Mouse (Mus musculus) lung, postnatal 0 days (tissue): Measurements from ENCODE around the gene Hoxc6. TPM values are rescaled to one million over a fixed set of nuclear protein-coding genes. Genes with fewer than 3 reads are reported as not detected.

Source experiments
- ATAC-seq: fragments of 200-750 bp; cut with Nextera tagmentation; 2 replicates; pipeline ENCODE4 v1.8.0; 2017; ENCODE audit warnings: moderate library complexity
- DNase-seq: peaks from one replicate; pipeline ENCODE4 v3.0.0-alpha.2; 2016; ENCODE audit warnings: low spot score
- H3K27ac ChIP-seq: fragments of 300-500 bp; sonication (generic); 2 replicates; pipeline ENCODE4 v1.5.1; 2014; ENCODE audit warnings: antibody characterized with exemption, mild to moderate bottlenecking, low read length, mixed read lengths
- H3K27me3 ChIP-seq: fragments of 300-500 bp; sonication (generic); replicated peaks from 2 replicates; pipeline ENCODE4 v1.6.1; 2014; ENCODE audit warnings: low read length, mixed read lengths; ENCODE audit not compliant: insufficient read depth
- H3K36me3 ChIP-seq: fragments of 300-500 bp; sonication (generic); 2 replicates; pipeline ENCODE4 v1.6.1; 2014; ENCODE audit warnings: low read length, mixed read lengths; ENCODE audit not compliant: insufficient read depth
- H3K4me1 ChIP-seq: fragments of 300-500 bp; sonication (generic); 2 replicates; pipeline ENCODE4 v1.6.1; 2014; ENCODE audit warnings: antibody characterized with exemption, low read depth, low read length, mixed read lengths; ENCODE audit not compliant: insufficient read depth
- H3K4me2 ChIP-seq: fragments of 300-500 bp; sonication (generic); replicated peaks from 2 replicates; pipeline ENCODE4 v1.6.1; 2014; ENCODE audit warnings: low read depth, mild to moderate bottlenecking, low read length, moderate library complexity, mixed read lengths
- H3K4me3 ChIP-seq: fragments of 300-500 bp; sonication (generic); 2 replicates; pipeline ENCODE4 v1.5.1; 2014; ENCODE audit warnings: low read depth, low read length
- H3K9ac ChIP-seq: fragments of 300-500 bp; sonication (generic); replicated peaks from 2 replicates; pipeline ENCODE4 v1.6.1; 2014; ENCODE audit warnings: low read depth, mild to moderate bottlenecking
- H3K9me3 ChIP-seq: fragments of 300-500 bp; sonication (generic); 2 replicates; pipeline ENCODE4 v1.6.1; 2016; ENCODE audit warnings: low read length, mixed read lengths
- CTCF ChIP-seq: IDR thresholded peaks from 2 replicates; pipeline ENCODE4 v1.5.1; 2016; ENCODE audit warnings: antibody characterized with exemption, mild to moderate bottlenecking
- EP300 ChIP-seq: IDR thresholded peaks from 2 replicates; pipeline ENCODE4 v1.6.1; 2016; ENCODE audit warnings: antibody characterized with exemption, mild to moderate bottlenecking, control low read depth
- WGBS: fragments of 180-500 bp; shearing (Covaris S2); extraction: QIAGEN DNeasy Blood & Tissue Kit; methylation state at CpG from one replicate; pipeline ENCODE4 v1.1.7; 2014; 5-methylcytosine and 5-hydroxymethylcytosine counted together
- polyA plus RNA-seq: library from polyadenylated mRNA; unstranded; fragments of >200 nt; fragmentation: Nextera tagmentation; extraction: Ambion mirVana; gene quantifications from 2 replicates; pipeline ENCODE4 v1.2.1, GENCODE M21; 2015

Gene Hoxc6
- polyA plus RNA-seq, 1 experiment from 2014 or later, result not detected

- TF ChIP-seq CTCF, result no peak
- no peak for TF ChIP-seq EP300
- 2% methylated on average over 57 of the region's 57 CpGs for WGBS
- H3K27me3 ChIP-seq, result peaks cover 93% of the 10 kb centered on the region
- no peak for DNase-seq
- H3K4me3 ChIP-seq, result peak overlapping the region; percentile 19; the same call in 1 of the 2 replicates
- H3K9me3 ChIP-seq, result no peaks in the 10 kb centered on the region
- peak overlapping the region; percentile 38 for H3K4me2 ChIP-seq
- no peak overlapping the region for H3K27ac ChIP-seq
- H3K36me3 ChIP-seq, result no peaks in the 10 kb centered on the region
- no peak overlapping the region for H3K9ac ChIP-seq
- no peaks in the 10 kb centered on the region for H3K4me1 ChIP-seq
- peak; percentile 16; the same call in 1 of the 2 replicates for ATAC-seq
Observed at GRCm38 (mm10) chr15:103014166-103015008, 16.3 kb downstream of the Hoxc6 start.

- no peaks in the 10 kb centered on the region for H3K9me3 ChIP-seq
- no peak for ATAC-seq
- no peak overlapping the region for H3K4me3 ChIP-seq
- TF ChIP-seq CTCF (no peak), EP300 (no peak)
- H3K27me3 ChIP-seq, result peaks cover 95% of the 10 kb centered on the region
- no peak overlapping the region for H3K9ac ChIP-seq
- H3K4me2 ChIP-seq, result 0 out of 2 replicates have a peak overlapping the region, but pooled peaks have one; percentile 1
- no peaks in the 10 kb centered on the region for H3K36me3 ChIP-seq
- no peaks in the 10 kb centered on the region for H3K4me1 ChIP-seq
- no peak overlapping the region for H3K27ac ChIP-seq
- 2% methylated on average over 23 of the region's 28 CpGs for WGBS
- DNase-seq, result no peak
Observed at GRCm38 (mm10) chr15:103015009-103015399, 16.9 kb downstream of the Hoxc6 start.

GRCm38 (mm10) chr15:103015406-103016166 is 17.5 kb downstream of the Hoxc6 start:
- Histone ChIP-seq H3K9ac (no peak overlapping the region), H3K9me3 (no peaks in the 10 kb centered on the region), H3K27me3 (peaks cover 95% of the 10 kb centered on the region), H3K4me2 (no peak overlapping the region), H3K4me3 (no peak overlapping the region), H3K27ac (no peak overlapping the region), H3K4me1 (no peaks in the 10 kb centered on the region), H3K36me3 (no peaks in the 10 kb centered on the region)
- WGBS, result 14% methylated on average over 19 of the region's 19 CpGs
- no peak for ATAC-seq
- DNase-seq, result no peak
- TF ChIP-seq CTCF, result no peak
- no peak for TF ChIP-seq EP300

- DNase-seq (no peak), ATAC-seq (no peak)
- no peak for TF ChIP-seq CTCF
- no peak for TF ChIP-seq EP300
- Histone ChIP-seq H3K36me3 (no peaks in the 10 kb centered on the region), H3K27me3 (peaks cover 90% of the 10 kb centered on the region), H3K4me2 (no peak within 1 kb of the TSS), H3K9ac (no peak within 1 kb of the TSS), H3K4me3 (no peak within 1 kb of the TSS), H3K27ac (no peak within 1 kb of the TSS), H3K9me3 (no peaks in the 10 kb centered on the region), H3K4me1 (no peaks in the 10 kb centered on the region)
- WGBS, result 31% methylated on average over 9 of the region's 9 CpGs
Observed at GRCm38 (mm10) chr15:103018636-103019035, 20.6 kb downstream of the Hoxc6 start, which contains the start of gene Hoxc4. Gene Hoxc4 (plus strand): TSS chr15:103018934.

- TF ChIP-seq CTCF, result no peak
- no peak for TF ChIP-seq EP300
- no peaks in the 10 kb centered on the region for H3K4me1 ChIP-seq
- peaks cover 86% of the 10 kb centered on the region for H3K27me3 ChIP-seq
- H3K4me2 ChIP-seq, result no peak overlapping the region
- no peaks in the 10 kb centered on the region for H3K9me3 ChIP-seq
- DNase-seq (no peak), ATAC-seq (no peak)
- H3K9ac ChIP-seq, result no peak overlapping the region
- H3K27ac ChIP-seq, result no peak overlapping the region
- no peak overlapping the region for H3K4me3 ChIP-seq
- 4% methylated on average over 8 of the region's 8 CpGs for WGBS
- no peaks in the 10 kb centered on the region for H3K36me3 ChIP-seq
Observed at GRCm38 (mm10) chr15:103020899-103021418, 22.9 kb downstream of the Hoxc6 start.

GRCm38 (mm10) chr15:103021544-103021943 is 23.5 kb downstream of the Hoxc6 start:
- no peak for ATAC-seq
- 10% methylated on average over 8 of the region's 8 CpGs for WGBS
- no peaks in the 10 kb centered on the region for H3K4me1 ChIP-seq
- no peak overlapping the region for H3K4me2 ChIP-seq
- no peak overlapping the region for H3K4me3 ChIP-seq
- H3K36me3 ChIP-seq, result no peaks in the 10 kb centered on the region
- no peak overlapping the region for H3K9ac ChIP-seq
- peaks cover 86% of the 10 kb centered on the region for H3K27me3 ChIP-seq
- no peak for DNase-seq
- H3K9me3 ChIP-seq, result no peaks in the 10 kb centered on the region
- no peak overlapping the region for H3K27ac ChIP-seq
- TF ChIP-seq CTCF (no peak), EP300 (no peak)
